Mouse (Mus musculus) kidney, postnatal 4 days (tissue): ENCODE data around the gene Reep6.

ENCODE experiments used
- DNase-seq, 2 experiments: peaks; one replicate each; pipeline ENCODE4 v3.0.0; 2021; ENCODE audit warnings: mixed read lengths in 2 of 2

The Reep6 gene

GRCm38 (mm10) chr10:80301256-80302081 is 28.3 kb upstream of the Reep6 start:
- DNase-seq: no peak

DNA sequence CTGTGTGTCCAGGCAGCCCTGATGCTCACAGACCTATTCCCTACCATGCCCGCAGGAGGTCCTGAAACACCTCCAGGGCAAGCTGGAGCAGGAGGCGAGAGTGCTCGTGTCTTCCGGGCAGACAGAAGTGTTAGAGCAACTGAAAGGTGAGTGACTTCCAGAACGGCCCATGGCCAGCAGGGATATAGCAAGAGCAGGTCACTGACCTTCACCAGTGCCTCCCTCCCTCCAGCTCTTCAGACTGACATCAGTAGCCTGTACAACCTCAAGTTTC is 27.7 kb upstream of the Reep6 start:
- DNase-seq: no peak

DNA sequence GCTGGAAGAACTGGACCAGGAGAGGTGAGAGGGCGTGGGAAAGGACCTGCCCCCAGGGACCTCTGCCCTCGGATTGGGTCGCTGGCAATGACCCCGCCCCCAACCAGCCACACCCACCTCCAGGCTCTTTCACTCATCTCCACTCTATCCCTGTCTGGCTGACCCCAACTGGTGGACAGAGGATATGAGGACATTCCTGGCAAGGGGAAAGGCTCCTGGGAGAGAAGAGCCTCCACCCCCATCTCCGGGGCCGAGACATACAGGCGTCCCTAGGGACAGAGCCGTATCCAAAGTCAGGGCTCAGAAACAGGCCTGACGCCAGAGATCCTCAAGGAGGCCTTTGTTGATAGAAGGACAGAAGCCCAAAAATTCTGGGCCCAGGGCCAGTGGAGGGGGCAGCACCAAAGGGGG is 27.3 kb upstream of the Reep6 start:
- peak; percentile 80 to 86 for DNase-seq

GRCm38 (mm10) chr10:80304458-80304857 is 25.3 kb upstream of the Reep6 start:
- DNase-seq: no peak

- DNase-seq: peak; percentile 69 to 79
Observed at GRCm38 (mm10) chr10:80304862-80305261, 24.9 kb upstream of the Reep6 start.

GRCm38 (mm10) chr10:80311560-80311959 is 18.2 kb upstream of the Reep6 start:
- DNase-seq: no peak

GRCm38 (mm10) chr10:80312586-80313504 is 16.9 kb upstream of the Reep6 start:
- peak in 1 of 2 experiments; percentile 46 for DNase-seq

DNA sequence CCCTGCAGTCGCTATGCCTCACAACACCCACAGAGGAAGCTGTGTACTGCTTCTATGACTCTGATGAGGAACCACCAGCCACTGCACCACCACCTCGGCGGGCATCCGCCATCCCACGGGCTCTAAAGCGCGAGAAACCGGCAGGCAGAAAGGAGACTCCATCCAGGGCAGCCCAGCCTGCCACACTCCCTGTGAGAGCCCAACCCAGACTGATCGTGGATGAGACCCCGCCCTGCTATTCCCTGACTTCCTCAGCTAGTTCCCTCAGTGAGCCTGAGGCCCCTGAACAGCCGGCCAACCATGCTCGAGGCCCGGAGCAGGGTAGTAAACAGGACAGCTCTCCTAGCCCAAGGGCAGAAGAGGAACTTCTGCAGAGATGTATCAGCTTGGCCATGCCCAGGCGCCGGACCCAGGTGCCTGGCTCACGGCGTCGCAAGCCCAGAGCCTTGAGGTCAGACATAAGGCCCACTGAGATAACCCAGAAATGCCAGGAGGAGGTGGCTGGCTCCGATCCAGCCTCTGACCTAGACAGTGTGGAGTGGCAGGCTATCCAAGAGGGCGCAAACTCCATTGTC is 16.0 kb upstream of the Reep6 start:
- DNase-seq: peak in 1 of 2 experiments; percentile 31

DNA sequence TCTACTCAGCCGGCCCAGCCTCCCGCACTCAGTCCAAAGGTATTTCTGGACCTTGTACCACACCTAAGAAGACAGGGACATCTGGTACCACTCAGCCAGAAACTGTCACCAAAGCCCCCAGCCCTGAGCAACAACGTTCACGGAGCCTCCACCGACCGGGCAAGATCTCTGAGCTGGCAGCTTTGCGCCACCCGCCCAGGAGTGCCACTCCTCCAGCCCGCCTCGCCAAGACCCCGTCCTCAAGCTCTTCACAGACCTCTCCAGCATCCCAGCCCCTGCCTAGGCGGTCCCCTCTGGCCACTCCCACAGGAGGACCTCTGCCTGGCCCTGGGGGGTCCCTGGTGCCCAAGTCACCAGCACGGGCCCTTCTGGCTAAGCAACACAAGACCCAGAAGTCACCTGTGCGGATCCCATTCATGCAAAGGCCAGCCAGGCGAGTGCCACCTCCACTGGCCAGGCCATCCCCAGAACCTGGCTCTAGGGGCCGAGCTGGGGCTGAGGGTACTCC is 15.2 kb upstream of the Reep6 start:
- no peak for DNase-seq

DNA sequence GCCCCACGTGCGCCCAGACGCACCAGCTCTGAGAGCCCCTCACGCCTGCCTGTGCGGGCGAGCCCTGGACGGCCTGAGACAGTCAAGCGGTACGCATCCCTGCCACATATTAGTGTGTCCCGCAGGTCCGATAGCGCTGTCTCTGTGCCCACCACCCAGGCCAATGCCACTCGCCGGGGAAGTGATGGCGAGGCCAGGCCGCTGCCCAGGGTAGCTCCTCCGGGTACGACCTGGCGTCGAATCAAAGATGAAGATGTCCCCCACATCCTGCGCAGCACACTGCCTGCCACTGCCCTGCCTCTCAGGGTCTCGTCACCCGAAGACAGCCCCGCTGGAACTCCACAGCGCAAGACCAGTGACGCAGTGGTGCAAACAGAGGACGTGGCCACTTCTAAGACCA is 14.4 kb upstream of the Reep6 start:
- DNase-seq: no peak

DNA sequence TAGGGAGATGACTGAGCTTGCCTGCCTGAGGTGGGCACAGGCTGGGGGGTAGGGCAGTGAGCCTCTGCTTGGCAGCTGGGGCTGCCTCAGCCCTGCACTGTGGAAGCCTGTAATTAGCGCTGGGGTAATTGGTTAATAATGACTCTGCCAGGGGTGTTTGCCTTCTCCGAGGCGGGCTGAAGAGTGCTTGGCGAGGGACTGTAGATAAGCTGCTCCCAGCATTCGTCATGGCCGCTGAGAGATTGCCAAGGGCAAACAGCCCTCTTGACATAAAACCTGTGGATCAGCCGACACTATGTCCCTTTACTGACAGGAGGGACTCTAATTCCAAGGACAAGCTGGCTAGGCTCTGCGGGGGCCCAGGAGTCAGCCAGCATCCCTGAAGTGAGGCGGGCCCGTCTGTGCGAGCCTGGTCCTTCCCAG is 13.4 kb upstream of the Reep6 start:
- DNase-seq: no peak

- no peak for DNase-seq
Observed at GRCm38 (mm10) chr10:80317011-80317410, 12.7 kb upstream of the Reep6 start.

GRCm38 (mm10) chr10:80320340-80320760 is 9.4 kb upstream of the Reep6 start, which contains the start of gene 2310011J03Rik:
Gene 2310011J03Rik (minus strand): TSS chr10:80320537.
- DNase-seq: peak; percentile 94 to 96

DNA sequence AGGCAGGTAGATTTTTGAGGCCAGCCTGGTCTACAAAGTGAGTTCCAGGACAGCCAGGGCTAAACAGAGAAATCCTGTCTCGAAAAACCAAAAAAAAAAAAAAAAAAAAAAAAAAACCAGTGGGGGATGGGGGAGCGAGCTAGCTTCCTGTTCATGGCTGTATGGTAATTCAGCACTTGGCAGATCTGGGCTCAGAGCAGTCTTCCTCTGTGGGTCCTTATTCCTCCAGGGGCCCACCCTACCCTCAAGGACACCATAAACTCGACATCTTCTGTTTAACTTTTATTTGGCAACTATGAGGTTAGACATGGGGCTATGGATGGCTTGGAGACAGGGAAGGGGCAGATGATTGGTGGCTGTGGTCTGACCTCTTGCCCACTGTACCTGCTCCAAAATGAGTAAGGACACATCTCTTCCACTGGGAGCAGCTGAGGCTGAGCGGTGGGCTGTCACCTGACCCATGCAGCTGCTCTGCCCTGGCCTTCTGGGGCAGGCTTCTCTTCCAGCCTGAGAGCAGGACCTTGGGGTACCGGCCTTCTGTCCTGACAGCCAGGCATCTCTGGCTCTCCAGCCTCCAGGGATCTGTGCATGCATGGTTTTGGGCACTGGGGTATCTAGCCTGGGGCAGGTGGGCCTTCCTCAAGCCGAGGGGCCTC is 8.6 kb upstream of the Reep6 start:
- no peak for DNase-seq

DNA sequence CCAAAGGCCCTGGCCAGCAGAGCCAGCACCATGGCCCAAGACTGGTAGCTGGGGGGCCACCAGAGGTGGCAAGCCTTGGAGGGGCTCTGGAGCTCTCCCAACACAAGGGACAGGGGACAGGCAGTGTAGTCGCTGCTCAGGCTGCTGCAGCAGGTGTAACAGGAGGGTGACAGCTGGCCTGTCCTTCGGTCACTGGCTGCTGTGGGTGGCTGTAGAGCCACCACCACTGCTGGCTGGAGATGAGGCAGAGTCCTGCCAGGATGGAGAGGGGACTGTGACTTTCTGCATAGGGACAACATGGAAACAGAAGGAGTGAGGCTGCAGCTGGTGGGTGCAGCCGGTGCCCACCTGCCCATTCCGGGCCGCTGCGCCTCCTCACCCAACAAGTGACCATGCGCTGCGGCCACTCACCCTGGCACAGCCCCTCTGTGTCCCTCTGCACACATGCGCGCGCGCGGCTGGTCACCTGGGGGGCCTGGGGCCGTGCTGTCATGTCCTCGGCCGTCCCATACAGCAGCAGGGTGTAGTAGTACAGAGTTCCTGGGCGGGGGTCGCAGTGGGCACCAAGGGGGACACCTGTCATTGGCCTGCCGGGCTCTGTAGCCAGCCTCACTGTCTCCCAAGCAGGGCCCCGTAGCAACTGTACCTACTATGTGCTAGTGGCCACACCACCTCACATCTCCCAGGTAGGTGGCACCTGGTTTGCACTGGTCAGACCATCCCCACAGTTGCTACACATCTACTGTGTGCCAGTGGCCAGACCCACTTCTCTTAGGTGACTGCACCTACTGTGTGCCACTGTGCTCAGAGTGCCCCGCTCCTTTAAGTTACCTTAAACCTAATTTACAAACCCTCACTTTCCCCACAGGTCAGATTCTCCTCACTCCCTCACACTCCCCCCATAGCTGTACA is 7.8 kb upstream of the Reep6 start:
- no peak for DNase-seq

DNA sequence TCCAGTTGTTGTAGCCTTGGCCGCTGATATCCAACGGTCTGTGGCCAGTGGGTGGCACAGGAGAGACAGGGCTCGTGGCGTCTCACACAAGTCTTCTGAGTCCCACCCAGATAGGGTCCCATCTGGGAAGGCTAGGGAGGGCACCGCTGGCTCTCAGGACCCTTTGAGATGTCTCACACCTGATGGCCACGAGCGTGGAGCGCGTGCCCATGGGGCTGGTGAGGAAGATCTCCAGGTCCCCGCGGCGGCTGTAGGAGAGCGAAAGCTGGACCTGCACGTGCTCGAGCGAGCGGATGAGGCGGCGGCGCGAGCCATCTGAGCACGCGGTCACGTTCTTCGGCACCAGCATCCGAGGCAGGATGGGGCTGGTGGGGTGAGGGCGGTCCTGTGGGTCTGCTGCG is 6.9 kb upstream of the Reep6 start:
- DNase-seq: peak; percentile 51 to 67

DNA sequence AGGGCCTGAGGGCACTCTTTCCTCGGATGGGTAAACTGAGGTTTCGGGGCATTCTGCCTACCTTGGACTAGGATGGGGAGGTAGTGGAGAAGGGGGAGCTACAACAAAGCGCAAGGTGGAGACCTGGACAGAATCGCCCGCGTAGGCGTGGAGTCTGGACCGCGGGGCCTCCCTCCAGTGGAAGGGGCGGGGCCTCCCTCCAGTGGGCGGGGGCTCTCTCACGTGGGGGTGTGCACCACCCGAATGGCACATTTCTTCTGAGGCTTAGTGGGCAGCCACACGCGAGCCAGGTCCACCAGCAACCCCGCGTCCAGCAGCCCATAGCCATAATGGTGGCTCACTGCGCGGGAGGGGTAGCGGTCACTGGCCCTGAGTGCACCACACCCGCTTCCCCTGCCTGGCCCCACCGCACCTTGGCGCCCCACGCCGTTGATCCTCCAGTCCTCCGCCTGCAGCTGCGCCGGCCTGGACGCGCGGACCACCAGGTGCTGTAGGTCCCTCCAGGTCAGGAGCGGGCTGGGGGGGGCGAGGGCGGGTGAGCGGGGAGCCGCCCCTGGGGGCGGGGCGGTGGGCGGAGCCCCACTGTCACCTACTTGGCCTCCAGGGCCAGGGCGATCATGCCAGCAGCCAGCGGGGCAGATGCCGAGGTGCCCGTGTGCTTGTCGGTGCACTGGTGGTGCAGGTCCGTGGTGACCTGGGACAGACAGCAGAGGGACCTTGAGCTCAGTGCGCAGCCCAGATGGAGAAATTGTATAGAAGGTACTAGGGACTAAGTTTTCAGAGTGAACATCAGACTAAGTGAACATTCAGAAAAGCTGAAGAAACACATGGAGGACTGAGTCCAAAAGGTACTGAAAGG is 6.3 kb upstream of the Reep6 start:
- peak; percentile 80 to 86 for DNase-seq

DNA sequence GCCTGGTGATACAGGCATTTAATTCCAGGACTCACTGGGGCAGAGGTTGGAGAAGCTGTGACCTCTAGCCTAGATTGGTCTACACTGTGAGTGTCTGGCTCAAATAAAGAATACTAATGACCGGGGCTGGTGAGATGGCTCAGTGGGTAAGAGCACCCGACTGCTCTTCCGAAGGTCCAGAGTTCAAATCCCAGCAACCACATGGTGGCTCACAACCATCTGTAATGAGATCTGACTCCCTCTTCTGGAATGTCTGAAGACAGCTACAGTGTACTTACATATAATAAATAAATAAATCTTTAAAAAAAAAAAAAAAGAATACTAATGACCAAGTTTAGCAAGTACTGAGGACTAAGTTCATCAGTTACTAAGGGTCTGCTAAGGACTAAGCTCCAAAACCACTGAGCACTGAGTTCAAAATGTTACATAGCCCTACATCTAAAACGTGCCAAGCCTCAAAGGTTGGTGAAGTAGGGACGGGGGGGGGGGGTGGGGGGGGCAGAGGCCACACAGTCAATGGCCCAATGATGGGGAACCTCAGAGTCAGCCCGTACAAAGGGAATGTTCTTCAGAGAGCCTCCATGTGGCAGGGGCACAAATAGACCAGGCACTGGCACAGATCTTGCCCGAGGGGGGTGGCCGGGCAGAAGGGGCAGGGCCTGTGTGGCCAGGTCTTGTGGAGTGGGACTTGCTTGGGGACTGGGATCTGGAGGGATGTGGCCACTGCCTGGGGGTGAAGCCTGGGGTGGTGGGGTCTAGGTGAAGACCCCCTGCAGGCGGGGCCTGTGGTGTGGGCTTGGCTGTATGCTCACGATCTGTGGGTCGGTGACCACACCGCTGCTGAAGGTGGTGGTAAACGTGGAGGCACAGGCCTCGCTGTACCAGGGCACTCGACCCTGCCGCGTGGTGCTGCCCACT is 5.4 kb upstream of the Reep6 start:
- DNase-seq: no peak

DNA sequence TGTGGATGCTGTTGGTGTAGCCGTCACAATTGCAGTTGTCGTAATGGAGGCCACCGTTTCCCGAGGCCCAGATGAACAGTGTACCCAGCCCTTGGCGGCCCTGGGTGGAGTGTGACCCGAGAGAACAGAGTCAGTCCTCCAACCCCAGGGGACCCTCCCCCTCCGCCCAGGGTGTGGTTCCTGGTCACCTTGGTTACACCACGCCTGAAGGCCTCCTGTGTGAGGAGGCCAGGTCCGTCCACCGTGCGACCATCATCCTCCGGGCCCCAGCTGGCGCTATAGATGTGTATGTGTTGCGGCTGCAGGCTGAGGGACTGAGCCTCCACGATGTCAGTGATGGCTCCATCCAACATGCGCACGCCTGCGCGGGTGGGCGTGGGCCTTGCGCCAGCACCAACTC is 4.7 kb upstream of the Reep6 start:
- no peak for DNase-seq
